Mouse (Mus musculus) stomach, postnatal 0 days (tissue): Measurements from ENCODE around the gene Camkmt.

Experiments
- CTCF ChIP-seq: IDR thresholded peaks from 2 replicates; pipeline ENCODE4 v1.5.1; 2016; ENCODE audit warnings: antibody characterized with exemption, low read depth, mild to moderate bottlenecking, moderate library complexity
- EP300 ChIP-seq: optimal IDR thresholded peaks from 2 replicates; pipeline ENCODE3; 2016; ENCODE audit warnings: antibody characterized with exemption

GRCm38 (mm10) chr17:85042419-85042818 lies 47.9 kb upstream of the Camkmt start:
- TF ChIP-seq CTCF (no peak), EP300 (no peak)
